Mouse (Mus musculus): ENCODE measurements at regions not wholly inside any gene's neighbourhood (a gene's known extent, or its start where the extent isn't known, plus 50 kb on each side); places are given as distances from the start of the nearest gene placed in this dataset.

- no peak for DNase-seq
Observed at GRCm38 (mm10) chr10:51970113-51970512, 52.2 kb upstream of the Vgll2 start.
